Mouse (Mus musculus): Measurements from ENCODE around the gene Hoxd13. TPM values are rescaled to one million over a fixed set of nuclear protein-coding genes. Genes with fewer than 3 reads are reported as not detected.

The Hoxd13 gene
- polyA plus RNA-seq, 1 experiment from 2014 or later: not detected

DNA sequence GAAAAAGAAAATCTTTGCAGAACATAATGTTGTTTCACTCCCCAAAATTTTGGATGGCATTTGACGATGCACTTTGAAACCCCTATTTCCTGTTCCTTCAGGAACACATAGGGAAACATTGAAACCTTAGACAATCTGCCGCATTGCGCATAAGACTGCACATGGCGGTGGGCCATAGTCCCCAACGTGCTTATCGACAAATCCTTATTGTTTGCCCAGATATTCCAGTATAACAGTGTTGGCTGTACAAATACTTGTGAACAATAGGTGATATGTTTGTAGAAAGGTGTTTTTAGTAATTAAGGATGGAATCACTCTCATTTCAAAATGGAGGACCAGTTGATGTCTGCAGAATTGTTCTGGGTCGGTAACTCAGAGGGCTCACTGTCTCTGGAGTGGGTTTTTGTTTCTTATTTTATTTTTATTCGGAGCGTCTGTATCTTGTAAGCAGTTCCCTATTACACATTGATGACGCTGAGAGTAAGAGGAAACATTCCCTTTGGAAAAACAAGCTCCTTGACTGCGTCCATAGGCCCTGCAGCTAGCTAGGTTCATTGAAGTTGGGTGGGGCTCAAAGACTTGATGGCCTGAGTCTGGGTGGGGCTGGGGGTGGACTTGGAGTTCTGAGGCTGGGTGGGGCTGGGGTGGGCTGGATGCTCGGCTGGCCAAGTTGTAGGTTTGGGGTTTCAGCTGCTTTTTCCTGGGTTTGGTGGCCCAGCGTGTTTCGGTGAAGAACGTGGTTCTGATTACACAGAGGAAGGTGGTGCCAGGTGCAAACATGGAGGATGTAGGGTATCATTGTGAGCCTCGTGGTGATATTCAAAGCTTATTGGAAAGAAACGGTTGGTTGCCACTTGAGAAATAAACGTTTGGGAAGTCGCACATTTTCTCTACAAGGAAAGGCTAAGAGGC is 45.4 kb downstream of the Hoxd13 start:
- no peaks in the 10 kb centered on the region for H3K9me3 ChIP-seq
- no peak overlapping the region for H3K27ac ChIP-seq
- peaks cover 8% of the 10 kb centered on the region for H3K4me1 ChIP-seq (replicated peaks)
- no peak overlapping the region for H3K4me3 ChIP-seq
- H3K27me3 ChIP-seq (ENCODE audit: insufficient read depth, poor library complexity, severe bottlenecking): peaks cover 100% of the 10 kb centered on the region
- peak; percentile 17 for DNase-seq (ENCODE audit: low spot score)
- no peaks in the 10 kb centered on the region for H3K36me3 ChIP-seq
- 4% methylated on average over 19 of the region's 19 CpGs for WGBS

DNA sequence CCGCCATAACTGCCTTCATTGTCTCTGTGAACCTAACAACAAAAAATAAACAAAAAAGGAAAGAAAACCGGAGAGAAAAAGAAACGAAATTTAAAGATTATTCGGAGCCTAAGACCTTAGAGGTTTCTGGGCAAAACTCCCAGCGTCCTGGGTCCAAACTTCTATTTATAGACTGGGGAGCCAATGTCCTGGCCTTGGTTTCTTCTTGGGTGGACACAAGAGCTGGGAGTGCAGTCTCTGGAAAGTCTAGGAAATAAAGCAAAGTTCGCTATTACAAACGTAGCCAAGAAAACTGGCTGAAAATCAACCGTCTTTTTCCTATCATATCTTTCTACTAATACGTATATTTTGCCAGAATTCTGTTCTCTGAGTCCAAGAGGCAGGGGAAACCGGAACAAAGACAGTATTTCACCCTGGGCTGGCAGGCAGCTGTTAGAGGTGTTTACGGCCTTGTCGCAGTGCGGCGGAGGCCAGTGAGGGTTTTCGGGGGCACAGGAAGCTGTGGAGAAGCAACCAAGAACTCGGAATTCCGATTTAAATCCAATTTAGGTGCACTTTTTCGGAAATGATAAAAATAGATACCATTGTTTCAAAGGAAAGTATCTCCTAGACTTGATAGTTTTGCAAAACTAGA is 46.2 kb downstream of the Hoxd13 start:
- DNase-seq (ENCODE audit: low spot score): peak; percentile 31
- no peak overlapping the region for H3K27ac ChIP-seq
- peaks cover 100% of the 10 kb centered on the region for H3K27me3 ChIP-seq (ENCODE audit: insufficient read depth, poor library complexity, severe bottlenecking)

DNA sequence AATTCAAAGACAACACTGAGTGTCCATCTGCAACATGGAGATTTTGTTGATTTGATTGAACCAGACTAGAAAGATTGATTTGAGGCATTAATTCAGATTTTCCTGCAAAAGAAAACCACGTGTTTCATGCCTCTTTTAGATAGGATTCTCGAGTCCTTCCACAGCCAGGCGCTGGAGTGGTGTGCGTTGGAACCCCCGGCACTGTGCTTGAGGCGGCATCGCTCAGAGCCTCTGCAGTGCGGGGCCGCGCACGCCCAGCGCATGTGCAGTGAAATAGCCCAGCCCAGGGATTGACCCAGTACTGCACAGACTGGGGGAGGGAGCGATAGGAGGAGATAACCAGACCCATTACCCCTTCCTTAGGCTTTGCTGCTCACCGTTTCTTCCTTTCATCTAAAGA is 46.8 kb downstream of the Hoxd13 start:
- DNase-seq (ENCODE audit: low spot score): peak; percentile 44
- H3K4me3 ChIP-seq: no peak overlapping the region
- H3K4me1 ChIP-seq (replicated peaks): peaks cover 8% of the 10 kb centered on the region
- H3K27ac ChIP-seq: no peak overlapping the region
- H3K9me3 ChIP-seq: no peaks in the 10 kb centered on the region
- no peaks in the 10 kb centered on the region for H3K36me3 ChIP-seq
- WGBS: under 1% methylated on average over 14 of the region's 14 CpGs
- H3K27me3 ChIP-seq (ENCODE audit: insufficient read depth, poor library complexity, severe bottlenecking): peaks cover 100% of the 10 kb centered on the region

More for the DNA sequence above, 46.2 kb downstream of the Hoxd13 start:
- Histone ChIP-seq H3K9me3 (no peaks in the 10 kb centered on the region), H3K4me3 (no peak overlapping the region), H3K4me1 (replicated peaks) (peaks cover 8% of the 10 kb centered on the region), H3K36me3 (no peaks in the 10 kb centered on the region)
- WGBS: 2% methylated on average over 18 of the region's 18 CpGs

DNA sequence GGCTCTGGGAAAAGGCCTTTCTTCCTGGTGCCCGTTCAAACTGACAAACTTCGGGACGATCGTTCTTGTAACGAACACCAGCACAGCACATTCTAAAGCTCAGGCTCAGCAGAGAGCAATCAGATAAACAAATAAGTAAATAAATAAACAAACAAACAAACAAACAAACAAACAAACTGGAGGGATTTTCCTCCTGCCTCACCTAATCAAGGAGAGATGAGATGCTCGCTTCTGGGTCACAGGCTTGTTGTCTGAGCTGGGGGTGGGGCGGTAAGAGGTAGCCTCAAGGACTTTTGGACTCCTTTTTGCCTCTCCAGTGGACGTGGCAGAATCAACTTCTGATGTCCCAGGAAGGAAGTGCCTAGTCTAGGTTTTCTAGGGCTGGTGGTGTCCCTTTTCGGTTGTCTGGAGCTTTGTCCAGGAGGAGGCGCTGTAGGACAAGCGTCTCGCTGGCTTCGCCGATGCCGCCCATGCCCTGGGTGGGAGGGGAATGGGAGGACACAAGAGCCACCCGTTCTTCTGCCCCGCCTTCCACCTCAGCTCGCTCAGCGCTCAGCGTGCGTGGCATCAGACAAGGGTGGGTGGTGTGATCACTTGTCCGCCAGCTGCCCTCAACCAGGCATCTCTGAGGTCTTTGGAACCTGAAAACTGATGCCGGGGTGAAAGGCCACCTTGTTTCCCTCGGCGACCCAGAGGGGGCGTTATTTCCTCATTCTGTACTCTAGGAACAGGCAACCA is 47.6 kb downstream of the Hoxd13 start:
- no peak overlapping the region for H3K27ac ChIP-seq
- peak; percentile 91 for DNase-seq (ENCODE audit: low spot score)
- H3K9me3 ChIP-seq: no peaks in the 10 kb centered on the region
- WGBS: 3% methylated on average over 26 of the region's 26 CpGs
- no peaks in the 10 kb centered on the region for H3K36me3 ChIP-seq
- peaks cover 8% of the 10 kb centered on the region for H3K4me1 ChIP-seq (replicated peaks)
- H3K27me3 ChIP-seq (ENCODE audit: insufficient read depth, poor library complexity, severe bottlenecking): peaks cover 100% of the 10 kb centered on the region
- peak overlapping the region; percentile 39 for H3K4me3 ChIP-seq

DNA sequence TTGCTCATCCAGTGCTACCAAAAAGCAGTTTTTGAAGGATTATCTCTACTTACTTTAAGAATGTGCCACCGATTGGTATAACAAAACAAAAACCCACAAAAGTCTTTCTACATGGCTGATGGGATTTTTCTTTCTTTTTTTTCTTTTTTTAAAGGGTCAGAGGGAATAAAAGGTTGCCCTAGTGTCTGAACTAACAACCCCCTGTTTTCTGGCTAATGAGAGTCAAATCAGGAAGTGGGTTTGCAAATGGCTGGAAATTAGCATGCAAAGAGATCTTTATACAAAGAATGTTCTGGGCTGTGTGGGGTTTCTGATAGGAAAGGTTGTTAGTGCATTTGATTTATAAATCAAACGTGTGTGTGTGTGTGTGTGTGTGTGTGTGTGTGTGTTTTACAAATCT is 52.3 kb downstream of the Hoxd13 start:
- H3K36me3 ChIP-seq: no peaks in the 10 kb centered on the region
- H3K4me3 ChIP-seq: no peak overlapping the region

DNA sequence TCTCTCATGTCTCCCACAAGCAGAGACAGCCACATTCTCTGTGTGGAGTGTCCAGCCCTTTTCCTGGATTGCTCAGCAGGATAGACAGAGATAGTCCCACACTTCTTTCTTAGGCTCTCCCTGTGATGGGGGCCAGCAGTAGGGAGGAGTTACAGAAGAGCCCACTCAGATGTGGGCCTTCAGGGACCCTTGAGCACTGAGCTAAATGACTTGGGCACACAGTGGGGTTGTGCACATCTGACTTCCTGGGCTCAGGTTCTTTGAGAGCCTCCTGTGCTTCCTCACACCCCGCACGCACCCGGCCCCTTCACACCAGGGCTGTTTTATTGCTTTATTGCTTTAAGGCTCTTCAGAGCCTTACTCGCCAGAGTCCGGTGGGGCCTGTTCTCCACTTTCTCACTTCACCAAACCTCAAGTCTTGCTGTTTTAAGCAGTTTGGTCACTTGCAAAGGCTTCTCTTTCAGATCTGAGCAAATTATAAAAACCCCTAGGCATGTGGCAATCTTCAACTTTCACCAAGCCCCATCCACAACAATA is 52.9 kb downstream of the Hoxd13 start:
- no peak overlapping the region for H3K27ac ChIP-seq
- H3K36me3 ChIP-seq: no peaks in the 10 kb centered on the region
- peak; percentile 10 for DNase-seq (ENCODE audit: low spot score)
- WGBS: 2% methylated on average over 5 of the region's 5 CpGs
- H3K9me3 ChIP-seq: no peaks in the 10 kb centered on the region
- no peaks in the 10 kb centered on the region; the same call in 1 of the 2 replicates for H3K4me1 ChIP-seq (replicated peaks)
- no peak overlapping the region for H3K4me3 ChIP-seq
- peaks cover 100% of the 10 kb centered on the region for H3K27me3 ChIP-seq (ENCODE audit: insufficient read depth, poor library complexity, severe bottlenecking)

More for the DNA sequence above, 52.3 kb downstream of the Hoxd13 start:
- no peaks in the 10 kb centered on the region for H3K9me3 ChIP-seq
- H3K27me3 ChIP-seq (ENCODE audit: insufficient read depth, poor library complexity, severe bottlenecking): peaks cover 100% of the 10 kb centered on the region
- WGBS: 7% methylated on average over 2 of the region's 2 CpGs
- H3K27ac ChIP-seq: no peak overlapping the region
- H3K4me1 ChIP-seq (replicated peaks): peaks cover 2% of the 10 kb centered on the region; the same call in 1 of the 2 replicates
- no peak for DNase-seq (ENCODE audit: low spot score)

Other genes with a start within 250 kb of the Hoxd13 start
- gene Lnpk, start 88.9 kb upstream of the Hoxd13 start, polyA plus RNA-seq (2016; fragmentation: Nextera tagmentation; extraction: Ambion mirVana): 38.9 and 41.1 TPM in 2 replicates
- gene Evx2, start 8.8 kb upstream of the Hoxd13 start, polyA plus RNA-seq (2016; fragmentation: Nextera tagmentation; extraction: Ambion mirVana): 0.19 and 0.47 TPM in 2 replicates
- not detected in 2 replicates for gene Hoxd12, start 6.7 kb downstream of the Hoxd13 start, polyA plus RNA-seq (2016; fragmentation: Nextera tagmentation; extraction: Ambion mirVana)
- not detected in 2 replicates for gene Hoxd11, start 11.2 kb downstream of the Hoxd13 start, polyA plus RNA-seq (2016; fragmentation: Nextera tagmentation; extraction: Ambion mirVana)
- not detected in 2 replicates for gene Hoxd10, start 23.6 kb downstream of the Hoxd13 start, polyA plus RNA-seq (2016; fragmentation: Nextera tagmentation; extraction: Ambion mirVana)
- gene Hoxd9, start 29.4 kb downstream of the Hoxd13 start, polyA plus RNA-seq (2016; fragmentation: Nextera tagmentation; extraction: Ambion mirVana): not detected in 2 replicates
- gene Hoxd8, start 36.3 kb downstream of the Hoxd13 start, polyA plus RNA-seq (2016; fragmentation: Nextera tagmentation; extraction: Ambion mirVana): not detected in 2 replicates
- 15.5 and 55.9 TPM in 2 replicates for gene Hoxd3, start 43.6 kb downstream of the Hoxd13 start, polyA plus RNA-seq (2016; fragmentation: Nextera tagmentation; extraction: Ambion mirVana)
- gene Hoxd4, start 43.6 kb downstream of the Hoxd13 start, polyA plus RNA-seq (2016; fragmentation: Nextera tagmentation; extraction: Ambion mirVana): 0.14 and 2.6 TPM in 2 replicates
- not detected in 2 replicates for gene Gm28230, start 58.4 kb downstream of the Hoxd13 start, polyA plus RNA-seq (2016; fragmentation: Nextera tagmentation; extraction: Ambion mirVana)
- gene Hoxd1, start 94.7 kb downstream of the Hoxd13 start, polyA plus RNA-seq (2016; fragmentation: Nextera tagmentation; extraction: Ambion mirVana): 0.14 and 0.60 TPM in 2 replicates
- 106 and 111 TPM in 2 replicates for gene Mtx2, start 157.5 kb downstream of the Hoxd13 start, polyA plus RNA-seq (2016; fragmentation: Nextera tagmentation; extraction: Ambion mirVana)